Mouse (Mus musculus): Measurements from ENCODE around the gene Haus8. TPM values are rescaled to one million over a fixed set of nuclear protein-coding genes. Genes with fewer than 3 reads are reported as not detected.
"Not testable (repeated sequence)": the region's sequence is repeated elsewhere in the genome, so short reads cannot be mapped to it uniquely, and the experiment has no call there.

Haus8 gene
- polyA plus RNA-seq, 1 experiment from 2014 or later: 72.4 TPM

DNA sequence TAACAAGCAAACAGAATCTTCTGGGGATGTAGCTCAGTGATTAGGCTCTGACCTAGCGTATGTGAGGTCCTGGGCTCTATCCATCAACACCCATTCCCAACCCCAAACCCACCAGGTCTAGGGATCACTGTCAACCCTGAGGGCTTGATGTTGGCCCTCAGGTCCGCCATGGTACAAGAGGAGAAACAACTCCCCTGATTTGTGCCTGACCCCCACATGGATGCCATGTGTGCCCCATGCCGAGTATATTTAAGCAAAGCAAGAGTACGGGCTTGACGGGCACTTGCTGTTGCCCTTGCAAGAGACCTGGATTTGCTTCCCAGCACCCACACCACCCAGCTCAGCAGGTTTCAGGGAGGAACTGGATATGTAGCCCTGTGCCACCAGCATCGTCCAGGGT is 4.4 kb downstream of the Haus8 start:
- WGBS (ENCODE audit: missing documents): 100% methylated on average over 5 of the region's 6 CpGs
- peaks cover 64% of the 10 kb centered on the region for H3K79me2 ChIP-seq (ENCODE audit: inconsistent target)
- not testable (repeated sequence) for H3K27ac ChIP-seq; H3K4me3 ChIP-seq (ENCODE audit: inconsistent target)
- H3K36me3 ChIP-seq (ENCODE audit: inconsistent target): peaks cover 11% of the 10 kb centered on the region; the same call in 1 of the 2 replicates

GRCm38 (mm10) chr8:71267690-71268089 is 5.0 kb downstream of the Haus8 start:
- Histone ChIP-seq H3K4me3 (ENCODE audit: inconsistent target) (no peak overlapping the region), H3K79me2 (ENCODE audit: inconsistent target) (peaks cover 58% of the 10 kb centered on the region), H3K36me3 (ENCODE audit: inconsistent target) (peaks cover 17% of the 10 kb centered on the region), H3K27ac (no peak overlapping the region)
- 94% methylated on average over 2 of the region's 2 CpGs for WGBS (ENCODE audit: missing documents)

- Histone ChIP-seq H3K36me3 (ENCODE audit: inconsistent target) (peaks cover 50% of the 10 kb centered on the region), H3K27ac (no peak overlapping the region), H3K4me3 (ENCODE audit: inconsistent target) (no peak overlapping the region), H3K79me2 (ENCODE audit: inconsistent target) (peaks cover 4% of the 10 kb centered on the region; the same call in 1 of the 2 replicates)
Observed at GRCm38 (mm10) chr8:71261234-71261633, 11.5 kb downstream of the Haus8 start.

DNA sequence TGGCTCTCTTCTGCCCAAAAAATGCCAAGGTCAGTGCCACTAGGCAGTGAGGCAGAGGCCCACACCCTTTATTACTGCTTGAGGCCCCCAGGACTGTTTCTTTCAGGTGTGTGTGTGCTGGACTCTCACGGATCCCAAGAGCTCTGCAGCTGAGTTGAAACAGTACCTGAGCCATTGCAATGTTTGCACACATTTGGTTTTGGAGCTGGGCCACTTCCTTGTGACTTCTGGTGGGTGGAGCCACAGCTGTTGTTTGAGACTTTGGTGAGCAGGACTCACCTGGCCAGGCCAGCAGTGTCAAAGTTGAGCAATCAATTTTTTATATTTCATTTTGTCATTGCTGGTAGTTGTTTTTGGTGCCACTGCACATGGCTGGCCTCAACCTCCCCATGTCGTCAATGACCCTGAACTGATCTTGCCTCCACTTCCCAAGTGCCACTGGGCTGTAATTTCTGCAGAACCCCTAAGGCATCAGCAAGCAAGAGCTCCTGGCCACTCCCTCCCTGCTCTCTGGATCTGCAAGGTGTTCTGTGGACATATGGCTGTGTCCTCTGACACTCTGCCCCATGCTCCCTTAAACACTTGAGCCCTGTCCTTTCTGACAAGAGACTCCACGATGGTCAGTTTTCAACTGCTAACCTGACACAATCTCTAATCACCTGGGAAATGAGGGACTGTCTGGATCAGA is 16.0 kb downstream of the Haus8 start:
- no peaks in the 10 kb centered on the region for H3K79me2 ChIP-seq (ENCODE audit: inconsistent target)
- no peak overlapping the region for H3K27ac ChIP-seq
- no peak overlapping the region for H3K4me3 ChIP-seq (ENCODE audit: inconsistent target)
- 89% methylated on average over 3 of the region's 3 CpGs for WGBS (ENCODE audit: missing documents)
- H3K36me3 ChIP-seq (ENCODE audit: inconsistent target): peaks cover 65% of the 10 kb centered on the region

GRCm38 (mm10) chr8:71248203-71248602 is 24.5 kb downstream of the Haus8 start:
- Histone ChIP-seq H3K4me3 (ENCODE audit: inconsistent target) (no peak overlapping the region), H3K36me3 (ENCODE audit: inconsistent target) (peaks cover 27% of the 10 kb centered on the region), H3K79me2 (ENCODE audit: inconsistent target) (no peaks in the 10 kb centered on the region), H3K27ac (no peak overlapping the region)
- WGBS (ENCODE audit: missing documents): 60% methylated on average over 1 of the region's 1 CpGs

DNA sequence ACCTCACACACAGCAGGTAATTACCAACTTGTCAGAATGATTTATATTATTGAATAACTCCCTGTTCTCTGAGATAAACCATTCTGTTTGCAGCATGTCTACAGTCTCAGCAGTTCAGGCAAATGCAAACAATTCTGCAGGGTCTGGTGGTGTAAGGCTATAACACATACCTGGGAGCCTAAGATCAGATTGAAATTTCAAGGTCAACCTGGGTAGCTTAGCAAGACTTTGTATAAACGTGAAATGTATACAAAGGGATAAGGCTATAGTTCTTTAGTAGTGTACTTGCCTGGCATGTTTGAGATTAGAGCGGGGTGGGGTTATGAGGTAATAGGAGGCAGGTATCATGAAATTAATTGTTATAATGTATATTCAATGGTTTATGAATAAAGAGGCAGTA is 30.0 kb downstream of the Haus8 start:
- H3K36me3 ChIP-seq (ENCODE audit: inconsistent target): 0 out of 2 replicates have a peak, but pooled peaks cover 6% of the 10 kb centered on the region
- 81% methylated on average over 2 of the region's 2 CpGs for WGBS (ENCODE audit: missing documents)
- H3K27ac ChIP-seq: no peak overlapping the region
- no peaks in the 10 kb centered on the region for H3K79me2 ChIP-seq (ENCODE audit: inconsistent target)
- no peak overlapping the region for H3K4me3 ChIP-seq (ENCODE audit: inconsistent target)

DNA sequence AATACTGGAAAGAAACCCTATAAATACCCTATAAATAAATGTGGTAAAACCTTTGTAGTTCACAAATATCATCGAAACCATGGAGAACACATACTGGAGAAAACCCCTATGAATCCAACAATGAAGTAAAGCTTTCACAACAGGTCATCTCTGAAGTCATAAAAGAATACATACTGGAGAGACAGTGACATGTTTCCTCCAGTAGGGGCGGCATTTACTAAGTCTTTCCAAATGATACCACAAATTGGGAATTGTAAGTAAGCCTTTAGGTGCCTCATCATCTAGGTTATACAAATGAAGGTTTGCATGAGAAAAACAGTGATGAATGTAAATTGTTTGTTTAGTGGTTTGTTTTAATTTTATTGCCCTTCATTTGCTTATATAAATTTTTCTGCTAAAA is 48.2 kb downstream of the Haus8 start:
- Histone ChIP-seq H3K36me3 (ENCODE audit: inconsistent target) (no peaks in the 10 kb centered on the region), H3K4me3 (ENCODE audit: inconsistent target) (no peak overlapping the region), H3K79me2 (ENCODE audit: inconsistent target) (no peaks in the 10 kb centered on the region), H3K27ac (no peak overlapping the region)
- WGBS (ENCODE audit: missing documents): 47% methylated on average over 2 of the region's 2 CpGs

DNA sequence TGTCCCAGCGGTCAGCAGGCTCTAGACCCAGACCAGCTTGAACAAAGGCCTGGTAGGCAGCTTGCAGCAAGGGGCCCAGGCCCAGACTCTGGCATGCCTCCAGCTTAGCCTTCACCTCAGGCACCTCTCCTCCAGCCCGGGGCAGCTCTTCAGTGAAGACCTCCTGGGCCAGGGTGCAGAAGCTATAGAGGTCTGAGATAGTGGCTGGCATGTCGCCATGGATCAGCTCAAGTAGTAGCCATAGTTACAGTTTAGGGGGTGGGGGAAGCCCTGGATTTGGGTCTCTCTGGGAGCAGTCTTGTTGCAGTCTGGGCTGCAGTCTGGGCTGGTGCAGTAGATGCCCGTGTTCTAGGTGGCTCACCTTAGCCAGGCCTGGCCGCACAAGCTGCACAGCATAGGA is 58.5 kb downstream of the Haus8 start:
- H3K4me3 ChIP-seq (ENCODE audit: inconsistent target); H3K27ac ChIP-seq; H3K79me2 ChIP-seq (ENCODE audit: inconsistent target); H3K36me3 ChIP-seq (ENCODE audit: inconsistent target): not testable (repeated sequence)
- 100% methylated on average over 1 of the region's 5 CpGs for WGBS (ENCODE audit: missing documents)

GRCm38 (mm10) chr8:71205541-71205967 is 67.2 kb downstream of the Haus8 start:
- not testable (repeated sequence) for H3K36me3 ChIP-seq (ENCODE audit: inconsistent target); H3K79me2 ChIP-seq (ENCODE audit: inconsistent target); H3K27ac ChIP-seq
- H3K4me3 ChIP-seq (ENCODE audit: inconsistent target): peak overlapping the region; percentile 34
- WGBS (ENCODE audit: missing documents): 20% methylated on average over 1 of the region's 11 CpGs

Other genes with a start within 250 kb of the Haus8 start
- 89.8 to 105 TPM (median 97.3 TPM) in 3 replicates for gene Myo9b, start 220 bp downstream of the Haus8 start, polyA plus RNA-seq (2018)
- 88.4 to 157 TPM (median 128 TPM) in 3 replicates for gene Use1, start 93.9 kb upstream of the Haus8 start, polyA plus RNA-seq (2018)
- gene Ocel1, start 98.4 kb upstream of the Haus8 start, polyA plus RNA-seq (2018): 10.2 to 15.8 TPM (median 13.3 TPM) in 3 replicates
- 3.7 to 12.5 TPM (median 11.6 TPM) in 3 replicates for gene Nr2f6, start 109.0 kb upstream of the Haus8 start, polyA plus RNA-seq (2018)
- gene Ushbp1, start 122.9 kb upstream of the Haus8 start, polyA plus RNA-seq (2018): not detected in 3 replicates
- 69.5 to 91.2 TPM (median 74.0 TPM) in 3 replicates for gene Babam1, start 123.9 kb upstream of the Haus8 start, polyA plus RNA-seq (2018)
- gene Ankle1, start 133.1 kb upstream of the Haus8 start, polyA plus RNA-seq (2018): 0.33 to 1.1 TPM in 2 of 3 replicates, not detected in the other
- 3.6 to 9.9 TPM (median 9.8 TPM) in 3 replicates for gene Abhd8, start 190.7 kb upstream of the Haus8 start, polyA plus RNA-seq (2018)
- 46.4 to 67.5 TPM (median 63.1 TPM) in 3 replicates for gene Mrpl34, start 192.0 kb upstream of the Haus8 start, polyA plus RNA-seq (2018)
- 36.3 to 50.7 TPM (median 38.5 TPM) in 3 replicates for gene Dda1, start 196.3 kb upstream of the Haus8 start, polyA plus RNA-seq (2018)
- gene Ano8, start 213.0 kb upstream of the Haus8 start, polyA plus RNA-seq (2018): 3.4 to 7.2 TPM (median 6.4 TPM) in 3 replicates
- 4.0 to 12.7 TPM (median 11.4 TPM) in 3 replicates for gene Gtpbp3, start 215.2 kb upstream of the Haus8 start, polyA plus RNA-seq (2018)
- gene Plvap, start 238.8 kb upstream of the Haus8 start, polyA plus RNA-seq (2018): 0.28 to 0.96 TPM in 2 of 3 replicates, not detected in the other

All from macrophage (primary cell).